10 mouse cellular contexts compared by ENCODE assay signal in genomic region chr2:147187061-147187870, GRCm38 (mm10). TPM values are rescaled to one million over a fixed set of nuclear protein-coding genes. Genes with fewer than 3 reads are reported as not detected.
A peak's percentile ranks its signal among the peaks of the same experiment; 100 is the strongest.
DNase-seq lines count a peak whose midpoint lies in the region; ATAC-seq and TF ChIP-seq lines count a peak whose summit lies in the region.
"Had no signal": no experiment of that assay in that cellular context is flagged by ENCODE, and none has a peak within 500 bp of the region (broad histone marks: within the 10 kb centered on the region; RNA-seq: fewer than 3 reads in every experiment).

No protein-coding gene starts in this region.

- no peak for TF ChIP-seq CTCF in E14TG2a.4 (conservative IDR thresholded peaks at IDR 0.05; ENCODE audit: low read length)
- no peak for TF ChIP-seq CTCF in forebrain, postnatal 0 days (IDR thresholded peaks at IDR 0.05; ENCODE audit: low read depth)

- DNase-seq in forebrain, embryonic 10.5 days (ENCODE audit: extremely low spot score, low spot score), result peak; percentile 56
- no peak for DNase-seq in forebrain, embryonic 14.5 days (ENCODE audit: low spot score)
- DNase-seq in forebrain, postnatal 0 days, result peak; percentile 24
- DNase-seq in right cerebral cortex, postnatal 4 days, result no peak
- DNase-seq: heart, postnatal 4 days; lung, adult 2 months had no signal

- peaks cover 64% of the 10 kb centered on the region for H3K4me1 ChIP-seq in forebrain, embryonic 10.5 days
- 0 out of 2 replicates have a peak, but pooled peaks cover 2% of the 10 kb centered on the region for H3K4me1 ChIP-seq in forebrain, embryonic 14.5 days (ENCODE audit: control insufficient read depth, insufficient read depth, low read length)
- H3K4me1 ChIP-seq in E14TG2a.4 (replicated peaks; ENCODE audit: low read depth, low read length), result peaks cover 86% of the 10 kb centered on the region
- H3K4me1 ChIP-seq in forebrain, postnatal 0 days (ENCODE audit: insufficient read depth), result no peaks in the 10 kb centered on the region; the same call in 1 of the 2 replicates
- H3K4me1 ChIP-seq in midbrain, embryonic 12.5 days, result peaks cover 38% of the 10 kb centered on the region

- H3K36me3 ChIP-seq in forebrain, embryonic 10.5 days (replicated peaks), result no peaks in the 10 kb centered on the region
- no peaks in the 10 kb centered on the region for H3K36me3 ChIP-seq in forebrain, embryonic 14.5 days (ENCODE audit: control insufficient read depth, insufficient read depth, low read length)
- no peaks in the 10 kb centered on the region for H3K36me3 ChIP-seq in E14TG2a.4 (ENCODE audit: insufficient read depth, low read length)
- H3K36me3 ChIP-seq in forebrain, postnatal 0 days (ENCODE audit: insufficient read depth), result no peaks in the 10 kb centered on the region
- no peaks in the 10 kb centered on the region for H3K36me3 ChIP-seq in midbrain, embryonic 12.5 days

- no peak for ATAC-seq in forebrain, embryonic 14.5 days
- no peak for ATAC-seq in forebrain, postnatal 0 days
- peak; percentile 23; the same call in 1 of the 2 replicates for ATAC-seq in midbrain, embryonic 12.5 days (ENCODE audit: low FRiP score, low read depth)
- ATAC-seq in erythroid progenitor cell, adult 5-6 weeks (replicated peaks; ENCODE audit: low FRiP score, poor library complexity, severe bottlenecking), result no peak
- no peak for ATAC-seq in cerebellum, adult (ENCODE audit: insufficient number of reproducible peaks, low FRiP score, low TSS enrichment)

- no peaks in the 10 kb centered on the region for H3K9me3 ChIP-seq in forebrain, embryonic 10.5 days
- H3K9me3 ChIP-seq in forebrain, embryonic 14.5 days (replicated peaks; ENCODE audit: control insufficient read depth, low read length), result no peaks in the 10 kb centered on the region
- no peaks in the 10 kb centered on the region for H3K9me3 ChIP-seq in E14TG2a.4 (ENCODE audit: low read length)
- no peaks in the 10 kb centered on the region for H3K9me3 ChIP-seq in forebrain, postnatal 0 days (ENCODE audit: low read length)
- no peaks in the 10 kb centered on the region for H3K9me3 ChIP-seq in midbrain, embryonic 12.5 days

- WGBS in forebrain, embryonic 10.5 days, result under 1% methylated on average over 33 of the region's 33 CpGs
- WGBS in forebrain, embryonic 14.5 days, result 2% methylated on average over 30 of the region's 33 CpGs
- under 1% methylated on average over 31 of the region's 33 CpGs for WGBS in forebrain, postnatal 0 days
- under 1% methylated on average over 32 of the region's 33 CpGs for WGBS in midbrain, embryonic 12.5 days

- no peak overlapping the region for H3K4me2 ChIP-seq in forebrain, embryonic 14.5 days (ENCODE audit: low read length)
- peak overlapping the region; percentile 8; the same call in 1 of the 2 replicates for H3K4me2 ChIP-seq in forebrain, postnatal 0 days (ENCODE audit: low read depth)
- peak overlapping the region; percentile 35 for H3K4me2 ChIP-seq in midbrain, embryonic 12.5 days (replicated peaks)

- H3K27ac ChIP-seq in forebrain, embryonic 10.5 days, result peak overlapping the region; percentile 67
- H3K27ac ChIP-seq in forebrain, embryonic 14.5 days (ENCODE audit: low read depth, low read length), result no peak overlapping the region
- no peak overlapping the region for H3K27ac ChIP-seq in forebrain, postnatal 0 days (ENCODE audit: low read depth, low read length)
- peak overlapping the region; percentile 54; the same call in 1 of the 2 replicates for H3K27ac ChIP-seq in midbrain, embryonic 12.5 days (replicated peaks)

- H3K4me3 ChIP-seq in forebrain, embryonic 10.5 days, result peak overlapping the region; percentile 31; the same call in 1 of the 2 replicates
- H3K4me3 ChIP-seq in forebrain, embryonic 14.5 days (ENCODE audit: low read depth, low read length), result no peak overlapping the region
- peak overlapping the region; percentile 56 for H3K4me3 ChIP-seq in E14TG2a.4 (replicated peaks; ENCODE audit: low read length)
- H3K4me3 ChIP-seq in forebrain, postnatal 0 days (ENCODE audit: low read depth, low read length), result no peak overlapping the region
- peak overlapping the region; percentile 22 for H3K4me3 ChIP-seq in midbrain, embryonic 12.5 days

- peaks cover 100% of the 10 kb centered on the region for H3K27me3 ChIP-seq in forebrain, embryonic 10.5 days (ENCODE audit: poor library complexity, severe bottlenecking)
- H3K27me3 ChIP-seq in forebrain, embryonic 14.5 days (replicated peaks; ENCODE audit: control insufficient read depth, insufficient read depth, low read length), result peaks cover 94% of the 10 kb centered on the region
- peaks cover 96% of the 10 kb centered on the region for H3K27me3 ChIP-seq in E14TG2a.4 (ENCODE audit: insufficient read depth, low read length)
- H3K27me3 ChIP-seq in forebrain, postnatal 0 days (ENCODE audit: insufficient read depth, low read length), result peaks cover 82% of the 10 kb centered on the region
- peaks cover 97% of the 10 kb centered on the region for H3K27me3 ChIP-seq in midbrain, embryonic 12.5 days

- no peak overlapping the region for H3K9ac ChIP-seq in forebrain, embryonic 14.5 days (ENCODE audit: low read length)
- no peak overlapping the region for H3K9ac ChIP-seq in forebrain, postnatal 0 days
- no peak overlapping the region for H3K9ac ChIP-seq in midbrain, embryonic 12.5 days (replicated peaks)

RNA-seq across cellular contexts. Expression of gene Nkx2-2, which starts 6.8 kb away (rescaled TPM):
- polyA plus RNA-seq in forebrain, embryonic 10.5 days (2016; fragmentation: Nextera tagmentation; extraction: Ambion mirVana), result 2.8 and 4.1 TPM in 2 replicates
- 3.2 and 5.1 TPM in 2 replicates for polyA plus RNA-seq in forebrain, embryonic 14.5 days (2014; fragmentation: Nextera tagmentation; extraction: Ambion mirVana)
- 7.1 and 7.9 TPM in 2 replicates for total RNA-seq in forebrain, postnatal 0 days (2014; rRNA removed)
- 3.4 and 6.0 TPM in 2 replicates for polyA plus RNA-seq in forebrain, postnatal 0 days (2015; fragmentation: Nextera tagmentation; extraction: Ambion mirVana)
- polyA plus RNA-seq in midbrain, embryonic 12.5 days (2016; fragmentation: Nextera tagmentation; extraction: Ambion mirVana), result 9.3 and 14.2 TPM in 2 replicates
- total RNA-seq in erythroid progenitor cell, adult 5-6 weeks (2015; ENCODE audit: low replicate concordance), result not detected in 2 replicates
- not detected in 2 replicates for total RNA-seq in erythroid progenitor cell, adult 5-6 weeks (2017; ENCODE audit: low replicate concordance)
- total RNA-seq: heart, postnatal 4 days had no signal
- polyA plus RNA-seq: lung, adult 2 months had no signal

Comparison
In these comparisons a context has a peak if more than half of its experiments do, and no peak if none do; other contexts are left out.
1. DNase-seq: peak in forebrain, embryonic 10.5 days (single experiment) and forebrain, postnatal 0 days (single experiment); none in forebrain, embryonic 14.5 days (single experiment) and right cerebral cortex, postnatal 4 days (single experiment).
2. H3K27ac ChIP-seq: peak in forebrain, embryonic 10.5 days (single experiment) and midbrain, embryonic 12.5 days (single experiment); none in forebrain, embryonic 14.5 days (single experiment) and forebrain, postnatal 0 days (single experiment).
3. H3K4me3 ChIP-seq: peak in forebrain, embryonic 10.5 days (single experiment), E14TG2a.4 (single experiment) and midbrain, embryonic 12.5 days (single experiment); none in forebrain, embryonic 14.5 days (single experiment) and forebrain, postnatal 0 days (single experiment).